ENCODE assay signal across 8 mouse cellular contexts in genomic region chrX:142226542-142226941, GRCm38 (mm10). TPM values are rescaled to one million over a fixed set of nuclear protein-coding genes. Genes with fewer than 3 reads are reported as not detected.
DNase-seq lines count a peak whose midpoint lies in the region; ATAC-seq lines count a peak whose summit lies in the region.

Gene Nxt2 (plus strand): TSS chrX:142226770.

- H3K4me1 ChIP-seq in kidney, embryonic 16.5 days (ENCODE audit: insufficient read depth, low read length): no peaks in the 10 kb centered on the region
- H3K4me1 ChIP-seq in hindbrain, embryonic 12.5 days: no peaks in the 10 kb centered on the region
- H3K4me1 ChIP-seq in liver, embryonic 15.5 days (replicated peaks): no peaks in the 10 kb centered on the region; the same call in 1 of the 2 replicates

- H3K9ac ChIP-seq in kidney, embryonic 16.5 days (replicated peaks; ENCODE audit: low read length): no peak within 1 kb of the TSS; the same call in 1 of the 2 replicates
- H3K9ac ChIP-seq in hindbrain, embryonic 12.5 days: no peak within 1 kb of the TSS
- no peak within 1 kb of the TSS for H3K9ac ChIP-seq in liver, embryonic 15.5 days

- no peak for ATAC-seq in kidney, embryonic 16.5 days (ENCODE audit: low FRiP score, low TSS enrichment)
- no peak for ATAC-seq in hindbrain, embryonic 12.5 days (ENCODE audit: low FRiP score)
- no peak for ATAC-seq in liver, embryonic 15.5 days (ENCODE audit: insufficient read depth)

- peak within 1 kb of the TSS; percentile 46 for H3K27ac ChIP-seq in kidney, embryonic 16.5 days (ENCODE audit: low read length)
- H3K27ac ChIP-seq in hindbrain, embryonic 12.5 days: no peak within 1 kb of the TSS
- peak within 1 kb of the TSS; percentile 26; the same call in 1 of the 2 replicates for H3K27ac ChIP-seq in liver, embryonic 15.5 days (replicated peaks)

- H3K27me3 ChIP-seq in kidney, embryonic 16.5 days (ENCODE audit: insufficient read depth, low read length): no peaks in the 10 kb centered on the region
- H3K27me3 ChIP-seq in hindbrain, embryonic 12.5 days: no peaks in the 10 kb centered on the region
- no peaks in the 10 kb centered on the region for H3K27me3 ChIP-seq in liver, embryonic 15.5 days

- H3K36me3 ChIP-seq in kidney, embryonic 16.5 days (ENCODE audit: insufficient read depth, low read length): no peaks in the 10 kb centered on the region
- H3K36me3 ChIP-seq in hindbrain, embryonic 12.5 days: no peaks in the 10 kb centered on the region
- H3K36me3 ChIP-seq in liver, embryonic 15.5 days (replicated peaks): no peaks in the 10 kb centered on the region

- H3K9me3 ChIP-seq in kidney, embryonic 16.5 days (ENCODE audit: low read length): no peaks in the 10 kb centered on the region
- H3K9me3 ChIP-seq in hindbrain, embryonic 12.5 days (replicated peaks): no peaks in the 10 kb centered on the region
- no peaks in the 10 kb centered on the region for H3K9me3 ChIP-seq in liver, embryonic 15.5 days (replicated peaks)

- whole genome bisulfite sequencing in kidney, embryonic 16.5 days: 81% methylated on average over 14 of the region's 14 CpGs
- 80% methylated on average over 14 of the region's 14 CpGs for WGBS in hindbrain, embryonic 12.5 days
- 83% methylated on average over 14 of the region's 14 CpGs for WGBS in liver, embryonic 15.5 days (ENCODE audit: insufficient replicate concordance)

- peak within 1 kb of the TSS; percentile 56 for H3K4me2 ChIP-seq in kidney, embryonic 16.5 days (replicated peaks; ENCODE audit: low read depth, low read length)
- peak within 1 kb of the TSS; percentile 42 for H3K4me2 ChIP-seq in hindbrain, embryonic 12.5 days (replicated peaks)
- H3K4me2 ChIP-seq in liver, embryonic 15.5 days: peak within 1 kb of the TSS; percentile 66

- peak within 1 kb of the TSS; percentile 59 for H3K4me3 ChIP-seq in kidney, embryonic 16.5 days (ENCODE audit: low read length)
- peak within 1 kb of the TSS; percentile 47 for H3K4me3 ChIP-seq in hindbrain, embryonic 12.5 days
- peak within 1 kb of the TSS; percentile 66 for H3K4me3 ChIP-seq in liver, embryonic 15.5 days (replicated peaks)

- DNase-seq in kidney, postnatal 14 days: no peak
- DNase-seq in adrenal gland, postnatal 25 days: no peak
- no peak for DNase-seq in embryo, embryonic 10.5 days (ENCODE audit: low spot score)
- no peak for DNase-seq in kidney, adult 18-20 months
- no peak for DNase-seq in cerebellum, adult 9-10 months

RNA-seq across cellular contexts. Expression of gene Nxt2, which starts in this region (rescaled TPM):
- polyA plus RNA-seq in kidney, embryonic 16.5 days (2015; fragmentation: Nextera tagmentation; extraction: Ambion mirVana): 24.4 and 26.7 TPM in 2 replicates
- total RNA-seq in adrenal gland, postnatal 25 days (2021): 17.4 and 19.2 TPM in 2 replicates
- polyA plus RNA-seq in hindbrain, embryonic 12.5 days (2016; fragmentation: Nextera tagmentation; extraction: Ambion mirVana): 13.7 and 14.4 TPM in 2 replicates
- 7.1 and 7.7 TPM in 2 replicates for polyA plus RNA-seq in liver, embryonic 15.5 days (2015; fragmentation: Nextera tagmentation; extraction: Ambion mirVana)
